Mouse (Mus musculus) stomach, postnatal 0 days (tissue): ENCODE data around the gene Slco2a1. TPM values are rescaled to one million over a fixed set of nuclear protein-coding genes. Genes with fewer than 3 reads are reported as not detected.

Experiments
- ATAC-seq: fragments of 200-750 bp; cut with Nextera tagmentation; 2 replicates; pipeline ENCODE4 v1.8.0; 2017; ENCODE audit not compliant: low FRiP score, low TSS enrichment
- DNase-seq: peaks from one replicate; pipeline ENCODE4 v3.0.0-alpha.2; 2016; ENCODE audit warnings: low spot score
- H3K27ac ChIP-seq: fragments of 300-500 bp; sonication (generic); replicated peaks from 2 replicates; pipeline ENCODE4 v1.5.1; 2014; ENCODE audit warnings: mild to moderate bottlenecking, control low read depth
- H3K27me3 ChIP-seq: fragments of 300-500 bp; sonication (generic); 2 replicates; pipeline ENCODE4 v1.6.1; 2014; ENCODE audit warnings: low read length; ENCODE audit not compliant: control insufficient read depth, insufficient read depth
- H3K36me3 ChIP-seq: fragments of 300-500 bp; sonication (generic); 2 replicates; pipeline ENCODE4 v1.6.1; 2014; ENCODE audit warnings: low read length, mixed read lengths; ENCODE audit not compliant: control insufficient read depth, insufficient read depth
- H3K4me1 ChIP-seq: fragments of 300-500 bp; sonication (generic); replicated peaks from 2 replicates; pipeline ENCODE4 v1.6.1; 2014; ENCODE audit warnings: antibody characterized with exemption; ENCODE audit not compliant: control insufficient read depth, insufficient read depth
- H3K4me2 ChIP-seq: fragments of 300-500 bp; sonication (generic); replicated peaks from 2 replicates; pipeline ENCODE4 v1.6.1; 2014; ENCODE audit warnings: low read depth, mild to moderate bottlenecking, control low read depth, moderate library complexity
- H3K4me3 ChIP-seq: fragments of 300-500 bp; sonication (generic); 2 replicates; pipeline ENCODE4 v1.5.1; 2014; ENCODE audit warnings: low read depth, low read length, control low read depth
- H3K9ac ChIP-seq: fragments of 300-500 bp; sonication (generic); 2 replicates; pipeline ENCODE4 v1.6.1; 2014; ENCODE audit warnings: mild to moderate bottlenecking, low read length, control low read depth, mixed read lengths
- H3K9me3 ChIP-seq: fragments of 300-500 bp; sonication (generic); 2 replicates; pipeline ENCODE4 v1.6.1; 2016; ENCODE audit warnings: low read length; ENCODE audit not compliant: control insufficient read depth
- CTCF ChIP-seq: IDR thresholded peaks from 2 replicates; pipeline ENCODE4 v1.5.1; 2016; ENCODE audit warnings: antibody characterized with exemption, low read depth, mild to moderate bottlenecking, moderate library complexity
- EP300 ChIP-seq: optimal IDR thresholded peaks from 2 replicates; pipeline ENCODE3; 2016; ENCODE audit warnings: antibody characterized with exemption
- WGBS: fragments of 180-500 bp; shearing (Covaris S2); extraction: QIAGEN DNeasy Blood & Tissue Kit; methylation state at CpG from one replicate; pipeline ENCODE4 v1.1.7; 2014; 5-methylcytosine and 5-hydroxymethylcytosine counted together
- polyA plus RNA-seq: library from polyadenylated mRNA; unstranded; fragments of >200 nt; fragmentation: Nextera tagmentation; extraction: Ambion mirVana; gene quantifications from 2 replicates; pipeline ENCODE4 v1.2.1, GENCODE M21; 2015

The Slco2a1 gene
- polyA plus RNA-seq, 1 experiment from 2014 or later, result 22.3 TPM

DNA sequence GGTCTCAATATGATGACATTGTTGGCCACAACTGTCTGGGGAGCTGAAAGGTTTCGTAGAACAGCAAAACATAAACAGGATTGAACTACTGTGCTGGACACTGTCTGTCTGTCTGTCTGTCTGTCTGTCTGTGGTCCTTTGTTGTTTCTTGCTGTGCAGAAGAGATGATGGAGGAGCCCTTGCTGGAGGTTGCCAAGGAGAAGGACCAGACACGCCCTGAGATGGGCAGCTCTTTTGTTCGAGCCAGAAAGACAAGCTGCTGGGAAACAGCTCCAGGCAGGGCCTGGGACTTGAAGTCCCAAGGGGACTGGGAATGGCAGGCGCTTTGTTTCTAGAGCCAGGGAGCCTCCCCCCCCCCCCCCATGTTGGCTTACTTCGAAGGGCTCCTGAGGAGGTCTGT lies 129.0 kb downstream of the Slco2a1 start:
- no peaks in the 10 kb centered on the region for H3K4me1 ChIP-seq
- ATAC-seq (no peak), DNase-seq (no peak)
- no peak overlapping the region for H3K4me2 ChIP-seq
- 65% methylated on average over 5 of the region's 5 CpGs for WGBS
- H3K9me3 ChIP-seq, result no peaks in the 10 kb centered on the region
- no peak overlapping the region for H3K4me3 ChIP-seq
- no peaks in the 10 kb centered on the region for H3K36me3 ChIP-seq
- H3K27ac ChIP-seq, result no peak overlapping the region
- H3K27me3 ChIP-seq, result peaks cover 6% of the 10 kb centered on the region
- TF ChIP-seq EP300 (no peak), CTCF (no peak)
- no peak overlapping the region for H3K9ac ChIP-seq

GRCm38 (mm10) chr9:103117951-103118350 lies 129.4 kb downstream of the Slco2a1 start:
- H3K36me3 ChIP-seq, result no peaks in the 10 kb centered on the region
- H3K27ac ChIP-seq, result no peak overlapping the region
- no peak overlapping the region for H3K4me3 ChIP-seq
- no peaks in the 10 kb centered on the region for H3K4me1 ChIP-seq
- no peak for DNase-seq
- TF ChIP-seq EP300, result no peak
- H3K9ac ChIP-seq, result no peak overlapping the region
- H3K27me3 ChIP-seq, result peaks cover 3% of the 10 kb centered on the region
- WGBS, result 90% methylated on average over 8 of the region's 8 CpGs
- H3K4me2 ChIP-seq, result no peak overlapping the region
- ATAC-seq, result no peak
- no peaks in the 10 kb centered on the region for H3K9me3 ChIP-seq

DNA sequence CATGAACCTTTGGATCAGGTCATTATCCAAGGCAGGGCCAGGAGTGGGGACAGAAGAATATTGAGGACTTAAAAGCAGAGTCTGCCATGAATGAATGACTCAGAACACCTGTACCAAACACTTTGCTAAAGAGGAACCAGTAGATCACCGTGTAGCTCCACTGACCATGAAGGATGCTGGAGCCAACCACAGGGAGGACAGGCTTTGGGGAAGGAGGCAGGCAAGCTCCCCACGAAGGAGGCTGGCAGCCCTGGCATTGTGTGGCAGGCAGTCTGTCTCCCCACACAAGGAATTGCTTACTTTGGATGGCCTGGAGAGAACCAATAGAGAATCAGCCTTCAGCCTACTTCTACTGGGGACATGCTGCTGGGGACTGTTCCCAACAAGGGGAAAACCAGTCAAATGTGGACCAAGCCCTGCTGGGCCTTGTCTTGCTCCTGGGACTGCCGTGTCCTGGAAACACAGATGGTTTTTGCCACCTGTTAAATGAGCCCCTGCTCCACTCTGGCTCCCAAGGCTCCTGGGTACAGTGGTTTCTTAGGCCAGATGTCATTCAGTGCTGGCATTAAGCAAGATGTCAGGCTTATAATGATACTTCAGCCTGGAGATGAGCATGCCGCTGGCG lies 130.3 kb downstream of the Slco2a1 start:
- H3K27ac ChIP-seq, result no peak overlapping the region
- no peaks in the 10 kb centered on the region for H3K36me3 ChIP-seq
- H3K27me3 ChIP-seq, result no peaks in the 10 kb centered on the region
- WGBS, result 83% methylated on average over 5 of the region's 5 CpGs
- DNase-seq (no peak), ATAC-seq (no peak)
- no peaks in the 10 kb centered on the region for H3K4me1 ChIP-seq
- H3K4me3 ChIP-seq, result no peak overlapping the region
- H3K4me2 ChIP-seq, result no peak overlapping the region
- no peaks in the 10 kb centered on the region for H3K9me3 ChIP-seq
- no peak for TF ChIP-seq EP300
- TF ChIP-seq CTCF, result no peak
- no peak overlapping the region for H3K9ac ChIP-seq

DNA sequence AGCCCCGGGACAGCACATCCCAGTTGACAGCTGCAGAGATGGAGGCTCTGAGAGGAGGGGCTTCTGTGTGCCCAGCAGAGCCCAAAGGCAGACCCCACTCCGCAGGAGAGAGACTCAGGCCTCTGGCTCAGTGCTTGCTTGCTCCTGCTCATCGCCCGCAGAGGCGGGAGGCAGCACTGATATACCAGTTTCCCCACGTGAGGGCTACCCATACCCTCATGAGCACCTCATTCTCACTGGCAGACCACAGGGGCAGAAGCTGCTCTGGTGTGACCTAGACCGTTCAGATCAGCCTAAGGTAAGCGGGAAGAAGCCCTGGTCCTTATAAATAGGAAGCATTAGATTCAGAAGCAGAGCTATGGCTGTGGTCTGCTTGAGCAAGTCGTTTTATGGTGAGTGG lies 131.3 kb downstream of the Slco2a1 start:
- DNase-seq (no peak), ATAC-seq (no peak)
- Histone ChIP-seq H3K36me3 (no peaks in the 10 kb centered on the region), H3K4me2 (no peak overlapping the region), H3K27ac (no peak overlapping the region), H3K27me3 (no peaks in the 10 kb centered on the region), H3K9me3 (no peaks in the 10 kb centered on the region), H3K4me1 (no peaks in the 10 kb centered on the region), H3K9ac (no peak overlapping the region), H3K4me3 (no peak overlapping the region)
- TF ChIP-seq EP300 (no peak), CTCF (no peak)
- WGBS, result 87% methylated on average over 9 of the region's 9 CpGs

DNA sequence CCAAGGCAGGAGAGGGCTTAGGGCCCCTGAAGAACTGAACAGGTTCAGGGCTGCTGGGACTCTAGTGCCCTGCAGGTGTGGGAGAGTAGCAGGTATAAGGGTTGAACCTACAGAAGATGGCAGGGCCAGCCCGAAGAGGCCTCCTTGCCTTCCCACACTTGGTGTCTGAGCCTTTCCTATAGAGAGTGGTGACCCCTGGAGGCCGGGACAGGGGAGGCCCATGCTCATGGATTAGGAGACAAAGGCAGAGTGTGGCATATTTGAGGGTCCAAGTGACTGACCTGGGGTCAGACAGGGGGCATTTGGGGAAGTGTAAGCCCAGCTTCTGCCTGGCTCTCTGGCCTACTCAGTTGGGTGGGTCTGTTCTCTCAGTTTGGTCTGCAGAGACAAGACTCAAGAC lies 131.7 kb downstream of the Slco2a1 start:
- 38% methylated on average over 2 of the region's 2 CpGs for WGBS
- peak; percentile 40; the same call in 1 of the 2 replicates for ATAC-seq
- H3K9ac ChIP-seq, result no peak overlapping the region
- TF ChIP-seq EP300, result no peak
- peak; percentile 50 for TF ChIP-seq CTCF
- H3K4me3 ChIP-seq, result no peak overlapping the region
- H3K27me3 ChIP-seq, result no peaks in the 10 kb centered on the region
- H3K36me3 ChIP-seq, result no peaks in the 10 kb centered on the region
- DNase-seq, result peak; percentile 30
- no peaks in the 10 kb centered on the region for H3K4me1 ChIP-seq
- H3K4me2 ChIP-seq, result no peak overlapping the region
- no peak overlapping the region for H3K27ac ChIP-seq
- H3K9me3 ChIP-seq, result no peaks in the 10 kb centered on the region

DNA sequence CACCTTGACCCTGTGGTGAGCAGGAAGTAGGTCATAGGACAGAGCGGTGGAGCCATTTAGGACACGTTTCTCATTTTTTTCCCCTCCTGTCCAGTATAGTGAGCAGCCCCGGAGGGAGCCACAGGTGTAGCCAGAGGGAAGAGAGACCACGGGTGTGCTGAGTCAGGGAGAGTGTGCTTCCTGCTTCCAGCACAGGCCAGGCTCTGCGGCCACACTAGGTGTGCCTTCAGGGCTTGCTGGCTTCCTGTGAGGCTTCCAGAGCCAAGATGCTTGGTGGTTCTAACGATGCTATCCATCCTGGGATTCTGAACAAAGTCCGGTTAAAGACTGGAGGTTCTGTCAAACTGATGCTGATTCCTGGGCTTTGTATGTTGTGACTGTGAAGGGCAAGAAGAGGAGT lies 133.0 kb downstream of the Slco2a1 start:
- H3K9ac ChIP-seq, result no peak overlapping the region
- no peak overlapping the region for H3K27ac ChIP-seq
- no peak overlapping the region for H3K4me2 ChIP-seq
- H3K4me1 ChIP-seq, result no peaks in the 10 kb centered on the region
- H3K9me3 ChIP-seq, result no peaks in the 10 kb centered on the region
- TF ChIP-seq EP300 (no peak), CTCF (no peak)
- ATAC-seq, result no peak
- no peaks in the 10 kb centered on the region for H3K27me3 ChIP-seq
- H3K36me3 ChIP-seq, result no peaks in the 10 kb centered on the region
- WGBS, result 75% methylated on average over 7 of the region's 7 CpGs
- no peak overlapping the region for H3K4me3 ChIP-seq
- DNase-seq, result no peak
